Mouse (Mus musculus) G1E-ER4 (cell line): ENCODE measurements around the gene Syn3. TPM values are rescaled to one million over a fixed set of nuclear protein-coding genes. Genes with fewer than 3 reads are reported as not detected.

Experiments used
- GATA1 ChIP-seq: IDR thresholded peaks from one replicate; pipeline ENCODE4 v1.8.0; 2012; ENCODE audit warnings: low read length, inconsistent platforms
- polyA plus RNA-seq: library from polyadenylated mRNA; stranded (reverse); fragments of >175 nt; gene quantifications from 2 replicates; pipeline ENCODE4 v1.2.3, GENCODE M21; 2012

The Syn3 gene
- polyA plus RNA-seq, 1 experiment, result not detected

DNA sequence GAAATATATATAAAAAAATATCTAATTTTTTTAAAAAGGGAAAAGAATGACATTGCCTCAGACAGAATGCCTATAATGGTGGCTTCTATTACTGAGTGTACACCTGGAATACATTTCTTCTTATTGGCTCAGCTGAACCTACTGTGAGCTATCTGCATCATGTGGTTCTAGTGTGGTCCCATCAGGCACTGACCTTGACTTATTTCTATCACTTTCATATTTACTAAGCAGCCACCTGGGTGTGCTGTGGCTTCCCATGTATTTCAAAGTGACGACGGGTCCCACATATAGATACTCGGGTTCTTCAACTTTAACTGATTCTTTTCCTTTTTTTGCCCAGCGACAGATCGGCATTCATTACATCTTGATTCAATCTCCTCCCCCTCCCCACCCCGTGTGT lies 255.2 kb downstream of the Syn3 start:
- TF ChIP-seq GATA1, result no peak

DNA sequence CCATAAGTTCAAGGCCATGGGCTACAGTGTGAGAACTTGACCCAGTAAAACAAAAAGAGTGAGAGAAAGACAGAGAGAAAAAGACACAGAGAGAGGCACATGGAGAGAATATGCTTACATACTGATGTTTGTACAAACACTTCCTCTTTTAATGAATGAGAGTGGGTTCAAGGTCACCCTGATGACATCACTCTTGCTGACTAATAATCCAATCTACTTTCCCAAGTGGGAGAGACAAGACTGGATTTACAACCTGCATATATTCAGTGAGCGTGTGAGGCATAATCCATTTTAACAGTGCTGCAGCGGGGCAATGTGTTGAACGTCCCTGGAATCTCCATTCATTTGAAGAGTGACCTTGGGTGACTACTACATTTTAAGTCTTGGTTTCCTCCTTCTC lies 256.0 kb downstream of the Syn3 start:
- TF ChIP-seq GATA1, result no peak

DNA sequence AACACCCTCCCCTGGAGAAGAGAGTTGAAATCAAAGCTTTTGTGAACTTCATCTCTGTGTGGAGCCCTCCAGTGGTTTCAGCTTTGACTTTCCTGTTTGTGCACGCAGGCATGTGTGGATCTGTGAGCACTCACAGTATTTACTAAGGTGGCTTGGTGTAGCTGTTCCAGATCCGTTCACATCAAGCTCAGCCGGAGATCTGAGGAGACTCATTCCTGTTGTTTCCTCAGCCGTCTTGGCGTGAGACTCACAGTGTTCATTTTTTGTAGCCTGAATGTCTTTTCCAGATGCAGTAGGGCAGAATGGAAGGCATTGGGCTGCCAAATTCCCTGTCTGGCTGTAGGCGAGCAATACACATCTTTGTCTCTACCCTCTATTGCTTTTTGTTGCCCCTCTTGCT lies 268.7 kb downstream of the Syn3 start:
- no peak for TF ChIP-seq GATA1

DNA sequence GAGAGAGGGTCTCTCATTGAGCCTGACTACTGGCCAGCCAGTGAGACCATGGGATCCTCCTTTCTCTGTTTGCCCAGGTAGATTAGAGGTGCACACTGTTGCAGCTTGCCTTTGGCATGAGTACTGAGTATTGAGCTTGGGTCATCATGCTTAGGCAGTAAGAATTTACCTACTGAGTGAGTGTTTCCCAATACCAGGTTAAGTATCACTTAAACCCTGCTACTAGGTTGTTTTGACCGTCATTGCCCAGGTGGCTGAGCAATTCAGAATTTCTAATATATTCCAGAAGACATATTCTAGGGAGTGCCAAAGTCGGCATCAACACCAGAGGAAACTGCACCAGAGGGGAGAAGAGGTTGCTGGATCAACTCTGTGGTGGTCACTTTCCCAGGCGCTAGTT lies 273.2 kb downstream of the Syn3 start:
- no peak for TF ChIP-seq GATA1

DNA sequence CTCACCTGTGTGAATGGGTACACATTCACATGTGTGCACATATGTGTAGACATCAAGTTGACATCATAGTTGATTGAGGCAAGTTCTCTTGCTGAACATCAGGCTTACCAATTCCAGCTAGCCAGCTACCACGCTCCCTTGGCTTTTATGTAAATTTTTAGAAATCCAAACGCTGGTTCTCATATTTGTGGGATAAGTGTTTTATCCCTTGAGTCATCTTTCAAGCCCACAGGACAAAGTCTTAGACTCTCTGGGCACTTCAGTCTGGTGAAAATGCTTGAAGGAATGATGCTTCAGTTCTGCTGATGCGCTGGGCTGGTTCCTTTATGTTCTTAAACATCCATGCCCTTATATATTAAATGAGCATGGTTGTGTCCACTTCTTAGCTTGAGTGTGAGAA lies 279.7 kb downstream of the Syn3 start:
- TF ChIP-seq GATA1, result no peak

DNA sequence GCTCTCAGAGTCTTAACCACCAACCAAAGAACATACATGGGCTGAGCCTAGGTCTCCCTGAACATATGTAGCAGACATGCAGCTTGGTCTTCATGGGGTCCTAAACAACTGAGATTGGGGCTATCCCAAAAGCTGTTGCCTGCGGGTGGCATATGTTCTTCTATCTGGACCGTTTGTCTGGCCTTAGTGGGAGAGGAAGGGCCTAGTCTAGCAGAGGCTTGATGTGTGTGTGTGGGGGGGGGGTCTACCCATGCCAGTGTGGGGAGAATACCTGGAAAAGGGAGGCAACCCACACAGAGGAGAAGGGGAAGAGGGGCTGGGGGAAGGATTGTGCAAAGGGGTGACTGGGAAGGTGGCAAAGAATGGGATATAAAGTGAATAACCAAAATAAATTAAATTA lies 281.9 kb downstream of the Syn3 start:
- no peak for TF ChIP-seq GATA1

DNA sequence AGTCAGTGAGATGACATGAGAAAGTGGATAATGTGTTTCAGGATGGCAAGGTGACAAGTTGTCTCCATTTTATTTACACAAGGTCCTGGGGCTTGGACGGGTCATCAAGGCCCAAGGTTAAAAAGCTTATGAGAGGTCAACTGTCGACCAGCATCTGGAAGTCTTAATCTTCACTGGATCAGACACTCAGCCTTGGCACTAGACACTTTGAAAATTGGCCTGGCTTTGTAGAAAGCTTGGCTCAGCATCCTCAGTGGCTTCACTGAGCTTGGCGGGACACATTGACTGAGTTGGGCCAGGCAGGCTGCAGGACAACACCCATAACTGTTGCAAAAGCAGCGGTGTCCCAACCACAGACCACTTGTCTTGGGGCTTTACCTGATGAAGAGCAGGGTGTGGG lies 286.6 kb downstream of the Syn3 start:
- no peak for TF ChIP-seq GATA1

DNA sequence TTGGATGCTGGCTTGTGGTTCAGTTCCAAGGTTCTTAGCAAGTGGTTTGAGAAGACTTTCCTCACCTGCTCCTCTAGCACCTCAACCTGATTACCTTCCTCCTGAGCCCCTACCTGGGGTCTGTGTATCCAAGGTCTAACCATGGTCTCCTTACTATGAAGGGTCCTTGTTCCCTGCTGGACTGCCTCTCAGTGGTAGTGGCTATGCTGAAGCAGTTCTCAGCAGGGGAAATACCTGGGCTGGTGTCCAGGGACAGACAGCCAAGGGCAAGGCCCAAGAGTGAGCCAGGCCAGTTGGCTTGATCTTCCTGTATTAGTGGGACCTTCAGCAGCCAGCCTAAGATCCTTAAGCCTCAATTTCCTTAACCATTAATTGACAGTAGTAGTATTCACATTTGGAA lies 294.8 kb downstream of the Syn3 start:
- TF ChIP-seq GATA1, result no peak

DNA sequence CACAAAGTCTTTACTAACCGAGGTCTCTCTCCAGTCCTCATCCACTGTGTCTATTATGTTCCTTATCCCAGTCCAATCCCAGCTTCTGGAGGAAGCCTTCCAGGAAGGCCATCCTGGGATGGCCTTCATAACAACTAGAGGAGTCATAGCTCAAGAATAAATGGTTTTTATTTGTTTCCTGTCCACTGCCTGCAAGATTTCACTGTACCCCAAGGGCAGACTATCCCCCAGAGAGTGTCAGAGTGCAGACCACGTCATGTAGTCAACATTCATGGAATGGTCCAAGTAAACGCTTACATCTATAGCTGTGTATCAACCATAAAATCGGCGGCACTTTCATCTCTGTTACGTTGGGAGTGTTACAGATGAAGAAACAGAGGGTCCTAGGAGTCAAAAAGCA lies 295.5 kb downstream of the Syn3 start:
- TF ChIP-seq GATA1, result no peak

DNA sequence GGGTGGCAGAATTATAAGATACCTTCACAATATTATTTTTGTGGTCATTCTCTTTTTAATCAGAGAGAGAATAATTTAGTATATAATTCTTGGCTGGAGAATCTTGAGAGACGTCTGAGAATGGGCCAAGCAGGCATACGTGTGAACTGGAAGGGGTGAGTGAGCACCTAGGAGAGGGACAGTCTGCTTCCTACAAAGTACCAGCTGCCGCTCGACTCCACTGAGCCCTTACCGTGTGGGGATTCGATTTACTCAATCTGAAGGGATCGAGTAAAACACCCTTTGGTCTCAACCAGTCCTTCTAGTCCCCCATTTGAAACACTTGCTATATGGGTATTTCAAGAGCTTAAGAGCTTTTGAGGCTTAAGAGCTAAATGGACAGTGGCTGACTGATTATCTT lies 296.9 kb downstream of the Syn3 start:
- no peak for TF ChIP-seq GATA1

DNA sequence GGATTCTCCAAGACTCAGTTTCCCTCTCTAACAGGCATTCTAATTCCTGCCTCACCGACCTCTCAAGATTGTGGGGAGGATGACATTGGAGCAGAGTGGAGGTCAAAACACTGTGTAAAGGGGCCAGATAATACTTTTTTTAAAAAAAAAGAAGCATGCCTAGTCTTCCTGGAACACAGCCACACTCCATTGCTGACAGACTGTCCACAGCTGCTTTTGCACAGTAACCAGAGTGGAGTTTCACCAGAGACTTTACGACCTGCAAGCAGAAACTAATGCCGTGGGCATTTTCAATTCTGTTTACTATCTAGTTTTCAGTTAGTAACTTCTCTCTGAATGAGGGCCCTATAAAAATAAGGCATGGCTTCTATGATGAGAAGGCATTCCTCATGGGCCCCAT lies 297.7 kb downstream of the Syn3 start:
- no peak for TF ChIP-seq GATA1

DNA sequence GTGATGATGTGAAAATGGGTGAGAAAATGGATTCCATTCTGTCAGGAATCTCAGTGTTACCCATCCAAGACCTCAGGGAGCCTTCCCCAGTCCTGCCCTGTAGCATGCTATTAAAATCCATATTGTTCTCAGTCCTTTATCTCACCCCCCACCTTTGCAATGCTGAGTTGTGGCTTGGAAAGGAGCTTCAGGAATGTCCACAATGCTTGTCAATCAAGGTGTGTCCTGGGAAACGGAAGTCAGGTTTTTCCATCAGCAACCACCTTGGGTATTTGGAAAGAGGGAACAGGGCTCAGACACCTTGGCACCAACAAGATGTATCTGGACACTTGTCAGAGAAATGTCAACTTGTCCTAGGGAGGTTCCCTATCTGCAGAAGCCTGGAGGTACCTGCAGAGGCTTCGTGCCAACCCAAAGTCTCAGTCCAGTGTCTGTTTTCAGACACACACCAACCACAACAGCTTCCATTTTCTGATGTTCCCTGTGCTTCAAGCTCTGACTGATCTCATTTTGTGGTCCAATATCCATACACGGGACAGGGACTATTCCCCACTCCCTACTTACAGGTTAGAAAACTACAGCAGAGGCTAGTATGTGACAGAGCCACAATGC lies 302.2 kb downstream of the Syn3 start:
- TF ChIP-seq GATA1, result no peak

DNA sequence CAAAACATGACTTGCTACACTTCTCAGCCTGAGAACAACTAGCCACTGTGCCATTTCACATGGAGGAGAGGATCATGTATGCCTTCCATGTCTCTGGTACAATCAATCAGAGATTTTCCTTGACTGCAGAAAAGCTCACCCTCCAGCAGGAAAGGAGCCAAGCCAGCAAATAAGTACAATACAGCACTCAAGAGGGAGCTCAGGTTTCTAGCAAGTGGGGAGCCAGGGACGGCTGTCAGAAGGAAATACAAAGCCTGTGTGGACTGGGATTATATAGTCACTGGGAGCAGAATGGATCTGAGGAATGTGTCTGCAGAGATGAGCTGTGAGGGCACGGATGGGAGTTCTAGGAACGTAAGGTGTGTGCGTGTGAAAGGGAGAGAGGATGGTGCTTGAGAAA lies 304.0 kb downstream of the Syn3 start:
- no peak for TF ChIP-seq GATA1

DNA sequence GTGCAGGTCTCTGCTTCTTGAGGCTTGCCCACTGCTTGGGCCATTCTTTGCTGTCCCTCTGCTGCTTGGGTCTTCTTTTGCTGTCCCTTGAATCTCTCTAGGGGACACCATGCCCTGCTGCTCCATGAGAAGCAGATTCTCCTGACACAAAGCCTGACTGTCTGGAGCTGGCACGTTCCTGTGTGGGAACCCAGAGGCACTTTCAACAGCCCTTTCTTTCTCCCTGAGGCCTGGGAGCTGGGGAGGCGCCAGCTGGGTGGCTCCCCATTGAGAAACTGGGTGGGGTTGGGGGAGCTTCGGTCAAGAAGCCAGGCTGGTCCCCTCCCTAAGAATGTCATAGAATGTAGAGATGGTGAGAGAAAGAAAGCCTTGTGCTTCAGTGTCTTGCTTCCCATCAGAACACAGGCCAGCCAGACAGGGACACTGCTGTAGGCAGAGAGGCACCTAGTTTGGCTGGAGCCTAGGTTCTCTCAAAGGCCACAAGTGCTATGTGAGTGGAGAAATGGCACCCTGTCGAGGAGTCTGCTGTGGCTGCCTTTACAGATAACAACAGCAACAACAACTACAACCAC lies 304.7 kb downstream of the Syn3 start:
- no peak for TF ChIP-seq GATA1

DNA sequence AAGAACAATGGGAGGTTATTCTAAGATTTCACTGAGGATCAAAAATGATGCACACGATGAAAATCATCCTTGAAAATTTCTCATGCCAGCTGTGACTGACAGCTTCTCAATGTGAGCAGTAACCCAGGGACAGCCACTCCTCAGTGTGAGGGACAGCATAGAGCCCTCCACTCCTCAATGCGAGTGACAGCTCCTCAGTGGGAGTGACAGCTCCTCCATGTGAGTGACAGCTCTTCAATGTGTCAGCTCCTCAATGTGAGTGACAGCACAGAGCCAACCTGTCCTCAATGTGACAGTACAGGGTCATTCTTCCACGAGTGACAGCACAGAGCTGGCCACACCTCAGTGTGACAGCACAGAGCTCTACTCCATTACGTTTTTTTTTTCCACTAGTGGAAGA lies 310.1 kb downstream of the Syn3 start:
- TF ChIP-seq GATA1, result no peak

DNA sequence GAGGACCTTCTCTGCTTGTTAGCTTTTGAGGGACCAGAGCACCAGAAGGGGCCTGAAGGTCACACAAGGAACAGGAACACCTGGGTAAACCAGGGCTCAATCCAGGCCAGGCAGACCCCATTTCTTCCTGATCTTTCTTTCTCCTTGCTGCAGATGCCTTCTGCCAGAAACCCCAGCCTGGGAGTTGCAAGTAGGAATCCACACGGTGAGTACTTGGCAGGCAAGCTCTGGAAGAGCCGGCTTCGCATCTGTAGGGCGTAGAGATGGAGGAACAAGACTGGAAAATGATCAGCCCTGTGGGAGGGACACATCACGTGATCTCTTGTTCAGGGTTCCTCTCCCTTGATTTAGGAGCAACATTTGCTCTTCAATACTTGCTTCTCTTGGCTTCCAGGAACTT lies 310.8 kb downstream of the Syn3 start:
- no peak for TF ChIP-seq GATA1

DNA sequence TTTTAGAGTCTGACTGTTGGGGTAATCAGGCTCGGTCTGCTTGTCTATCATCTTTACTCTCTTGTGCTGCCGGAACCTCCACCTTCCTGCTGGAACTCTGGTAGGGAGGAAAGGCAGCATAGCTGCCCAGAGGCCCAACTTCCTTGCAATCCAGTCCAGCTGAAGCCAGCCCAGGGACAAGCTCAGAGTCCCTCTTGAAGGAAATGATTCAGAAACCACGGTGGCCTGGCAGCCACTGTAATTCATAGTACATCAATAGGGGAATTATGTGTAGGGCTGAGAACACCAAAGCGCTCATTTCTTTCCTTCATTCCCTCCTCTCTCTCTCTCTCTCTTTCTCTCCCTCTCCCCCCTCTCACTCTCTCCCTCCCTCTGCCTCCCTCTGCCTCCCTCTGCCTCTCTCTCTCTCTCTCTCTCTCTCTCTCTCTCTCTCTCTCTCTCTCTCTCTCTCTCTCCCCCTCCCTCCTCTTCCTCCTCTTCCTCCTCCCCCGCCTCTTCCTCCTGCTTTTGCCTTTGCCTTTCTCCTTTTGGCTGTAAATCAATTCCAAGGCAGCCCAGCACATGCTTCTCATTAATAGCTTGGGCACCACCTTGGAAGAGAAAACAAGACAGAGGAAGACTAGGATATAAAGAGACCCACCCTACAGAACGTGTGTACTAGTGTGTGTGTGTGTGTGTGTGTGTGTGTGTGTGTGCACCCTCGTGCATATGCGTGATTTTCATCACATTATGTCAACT lies 315.4 kb downstream of the Syn3 start:
- no peak for TF ChIP-seq GATA1
